Mouse (Mus musculus) heart, adult 2 months (tissue): ENCODE results near the gene Fancg. TPM values are rescaled to one million over a fixed set of nuclear protein-coding genes. Genes with fewer than 3 reads are reported as not detected.

Source experiments
- DNase-seq, 2 experiments: peaks; one replicate each; pipeline ENCODE4 v3.0.0; 2021
- H3K27ac ChIP-seq: fragments of 200-600 bp; 2 replicates; pipeline ENCODE4 v1.8.1; 2022
- H3K27me3 ChIP-seq: fragments of 200-500 bp; 2 replicates; pipeline ENCODE4 v1.6.1; 2012; ENCODE audit warnings: mild to moderate bottlenecking, low read length, inconsistent platforms, mixed read lengths; ENCODE audit not compliant: control insufficient read depth, insufficient read depth
- H3K36me3 ChIP-seq: fragments of 200-500 bp; 2 replicates; pipeline ENCODE4 v1.6.1; 2012; ENCODE audit warnings: low read length, inconsistent platforms; ENCODE audit not compliant: control insufficient read depth, insufficient read depth
- H3K4me1 ChIP-seq: fragments of 200-500 bp; 2 replicates; pipeline ENCODE4 v1.6.1; 2011; ENCODE audit warnings: low read length; ENCODE audit not compliant: control insufficient read depth, insufficient read depth
- H3K4me3 ChIP-seq: fragments of 200-600 bp; 2 replicates; pipeline ENCODE4 v1.8.1; 2022
- H3K79me2 ChIP-seq: fragments of 200-500 bp; replicated peaks from 2 replicates; pipeline ENCODE4 v1.6.1; 2012; ENCODE audit warnings: mild to moderate bottlenecking, inconsistent platforms, low read length, moderate library complexity, mixed read lengths; ENCODE audit not compliant: control insufficient read depth, insufficient read depth
- H3K9ac ChIP-seq: fragments of 200-500 bp; 2 replicates; pipeline ENCODE4 v1.6.1; 2012; ENCODE audit warnings: low read depth, mild to moderate bottlenecking, control low read depth, inconsistent platforms, low read length, mixed read lengths
- CTCF ChIP-seq: fragments of 200-600 bp; IDR thresholded peaks from 2 replicates; pipeline ENCODE4 v1.8.1; 2022; ENCODE audit warnings: antibody characterized with exemption, mild to moderate bottlenecking, moderate library complexity
- EP300 ChIP-seq: fragments of 200-500 bp; IDR thresholded peaks from 2 replicates; pipeline ENCODE4 v1.6.1; 2011; ENCODE audit warnings: low read depth, low read length, control low read depth; ENCODE audit not compliant: insufficient read depth
- POLR2A ChIP-seq: fragments of 200-500 bp; IDR thresholded peaks from 2 replicates; pipeline ENCODE4 v1.6.1; 2011; ENCODE audit warnings: mild to moderate bottlenecking, low read depth, low read length, control low read depth; ENCODE audit not compliant: insufficient read depth
- WGBS: fragments of 180-500 bp; shearing (Covaris S2); methylation state at CpG from one replicate; pipeline ENCODE4 v1.1.7; 2018; 5-methylcytosine and 5-hydroxymethylcytosine counted together
- intact Hi-C: fragments of 180-260 bp; cut with DNase I; formaldehyde crosslinking; loops from one replicate; pipeline ENCODE4 v1.15.1; 2025
- polyA plus RNA-seq: library from polyadenylated mRNA; depleted of rRNA; stranded (reverse); fragments of >200 nt; gene quantifications from 2 replicates; pipeline ENCODE4 v1.2.3, GENCODE M21; 2012
- total RNA-seq, 2 experiments: library from RNA; stranded (reverse); gene quantifications; 2 replicates each; pipeline ENCODE4 v1.2.3; 2021

Fancg gene
- total and polyA plus RNA-seq, 3 experiments = 2.8 to 3.9 (median 3.2) TPM

GRCm38 (mm10) chr4:43030780-43031230 lies 20.5 kb upstream of the Fancg start:
- Histone ChIP-seq H3K36me3 (no peaks in the 10 kb centered on the region), H3K27ac (peak overlapping the region; percentile 91), H3K79me2 (no peaks in the 10 kb centered on the region; the same call in 1 of the 2 replicates), H3K4me1 (peaks cover 4% of the 10 kb centered on the region), H3K27me3 (no peaks in the 10 kb centered on the region), H3K4me3 (peak overlapping the region; percentile 65), H3K9ac (peak overlapping the region; percentile 81)
- DNase-seq = no peak
- WGBS = 2% methylated on average over 28 of the region's 28 CpGs
- TF ChIP-seq POLR2A (no peak), EP300 (no peak), CTCF (no peak)
- intact Hi-C loops = no loop called here

- H3K79me2 ChIP-seq = no peaks in the 10 kb centered on the region; the same call in 1 of the 2 replicates
- H3K4me3 ChIP-seq = peak overlapping the region; percentile 65
- no peak for TF ChIP-seq EP300
- no peak for TF ChIP-seq CTCF
- no peak for TF ChIP-seq POLR2A
- intact Hi-C loops = no loop called here
- H3K4me1 ChIP-seq = peaks cover 4% of the 10 kb centered on the region
- no peaks in the 10 kb centered on the region for H3K36me3 ChIP-seq
- peak overlapping the region; percentile 81 for H3K9ac ChIP-seq
- 59% methylated on average over 9 of the region's 9 CpGs for WGBS
- H3K27me3 ChIP-seq = no peaks in the 10 kb centered on the region
- no peak overlapping the region; the same call in 1 of the 2 replicates for H3K27ac ChIP-seq
- DNase-seq = no peak
Measured at GRCm38 (mm10) chr4:43030352-43030751, 20.0 kb upstream of the Fancg start.

- no peak overlapping the region for H3K9ac ChIP-seq
- H3K27ac ChIP-seq = no peak overlapping the region
- no peaks in the 10 kb centered on the region for H3K27me3 ChIP-seq
- TF ChIP-seq EP300 = no peak
- TF ChIP-seq POLR2A = no peak
- TF ChIP-seq CTCF = no peak
- intact Hi-C loops = no loop called here
- 88% methylated on average over 9 of the region's 9 CpGs for WGBS
- H3K36me3 ChIP-seq = no peaks in the 10 kb centered on the region
- H3K79me2 ChIP-seq = no peaks in the 10 kb centered on the region; the same call in 1 of the 2 replicates
- H3K4me3 ChIP-seq = no peak overlapping the region
- peaks cover 7% of the 10 kb centered on the region for H3K4me1 ChIP-seq
- DNase-seq = no peak
Measured at GRCm38 (mm10) chr4:43029749-43030148, 19.4 kb upstream of the Fancg start.

GRCm38 (mm10) chr4:43029121-43029520 lies 18.8 kb upstream of the Fancg start:
- H3K27me3 ChIP-seq = no peaks in the 10 kb centered on the region
- no peak for TF ChIP-seq POLR2A
- H3K4me3 ChIP-seq = no peak overlapping the region
- intact Hi-C loops = no loop called here
- no peaks in the 10 kb centered on the region; the same call in 1 of the 2 replicates for H3K79me2 ChIP-seq
- H3K36me3 ChIP-seq = no peaks in the 10 kb centered on the region
- 95% methylated on average over 7 of the region's 7 CpGs for WGBS
- no peak overlapping the region for H3K9ac ChIP-seq
- no peak overlapping the region for H3K27ac ChIP-seq
- DNase-seq = no peak
- H3K4me1 ChIP-seq = peaks cover 7% of the 10 kb centered on the region

- peak; percentile 93 to 94 for DNase-seq
- Histone ChIP-seq H3K4me3 (peak within 1 kb of the TSS; percentile 58), H3K27ac (peak within 1 kb of the TSS; percentile 91), H3K36me3 (no peaks in the 10 kb centered on the region), H3K79me2 (no peaks in the 10 kb centered on the region), H3K27me3 (no peaks in the 10 kb centered on the region), H3K4me1 (peaks cover 5% of the 10 kb centered on the region; the same call in 1 of the 2 replicates), H3K9ac (peak within 1 kb of the TSS; percentile 76)
- intact Hi-C loops = loop anchor here (1.0 kb wide), 1 partner anchor 20 kb away; no protein-coding TSS in a partner anchor
- 7% methylated on average over 42 of the region's 42 CpGs for WGBS
- TF ChIP-seq POLR2A (peak; percentile 75), EP300 (no peak; the same call in 1 of the 2 replicates), CTCF (peak; percentile 74)
Measured at GRCm38 (mm10) chr4:43025084-43025960, 15.0 kb upstream of the Fancg start, which contains the start of gene Pigo. TSS of gene Pigo (minus strand) at chr4:43025819.

- intact Hi-C loops = loop anchor here (1.0 kb wide), 1 partner anchor 19 kb away; no protein-coding TSS in a partner anchor
- Histone ChIP-seq H3K27me3 (no peaks in the 10 kb centered on the region), H3K4me1 (peaks cover 3% of the 10 kb centered on the region; the same call in 1 of the 2 replicates), H3K9ac (no peak overlapping the region), H3K4me3 (peak overlapping the region; percentile 58), H3K27ac (peak overlapping the region; percentile 91; the same call in 1 of the 2 replicates), H3K36me3 (no peaks in the 10 kb centered on the region), H3K79me2 (no peaks in the 10 kb centered on the region)
- DNase-seq = no peak
- 76% methylated on average over 14 of the region's 14 CpGs for WGBS
- no peak for TF ChIP-seq POLR2A
- TF ChIP-seq EP300 = no peak
- TF ChIP-seq CTCF = no peak
Measured at GRCm38 (mm10) chr4:43024673-43025072, 14.4 kb upstream of the Fancg start.
